Mouse (Mus musculus): ENCODE results near the gene Slc16a10. TPM values are rescaled to one million over a fixed set of nuclear protein-coding genes. Genes with fewer than 3 reads are reported as not detected.

The Slc16a10 gene
- polyA plus RNA-seq, 2 experiments = 5.6 to 9.6 TPM

DNA sequence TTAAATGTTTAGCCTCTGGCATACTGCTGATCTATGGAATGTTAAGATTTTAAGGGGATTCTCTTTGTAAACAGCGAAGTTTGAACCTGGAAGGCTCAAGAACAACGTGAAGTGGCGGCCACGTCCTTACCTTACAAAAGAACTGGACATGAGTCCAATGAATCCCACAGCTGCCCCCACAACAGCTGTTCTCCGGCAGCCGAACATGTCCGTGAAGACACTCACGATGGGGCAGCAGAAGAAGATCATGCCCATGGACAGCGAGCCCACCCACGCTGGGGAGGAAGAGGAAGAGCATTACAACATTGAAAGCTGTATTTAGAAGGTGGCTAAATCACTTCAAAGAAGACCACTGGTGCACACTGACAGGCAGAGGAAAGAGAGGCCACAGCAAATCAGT is 61.5 kb downstream of the Slc16a10 start:
- peaks cover 12% of the 10 kb centered on the region for H3K4me1 ChIP-seq (ENCODE audit: control insufficient read depth, insufficient read depth, low read length)
- WGBS = 50% methylated on average over 10 of the region's 10 CpGs
- no peak for TF ChIP-seq POLR2A (IDR thresholded peaks at IDR 0.05; ENCODE audit: borderline replicate concordance, extremely low read depth, insufficient read depth, insufficient read length)
- H3K9ac ChIP-seq (ENCODE audit: low read depth, low read length, severe bottlenecking) = no peak overlapping the region
- DNase-seq (ENCODE audit: low spot score) (no peak), ATAC-seq (ENCODE audit: low FRiP score, low read depth) (no peak)
- H3K27ac ChIP-seq (replicated peaks; ENCODE audit: low read depth, low read length) = no peak overlapping the region
- no peak overlapping the region for H3K4me2 ChIP-seq (replicated peaks; ENCODE audit: low read depth, low read length, severe bottlenecking)
- H3K27me3 ChIP-seq (ENCODE audit: control insufficient read depth, insufficient read depth, low read length) = no peaks in the 10 kb centered on the region
- H3K9me3 ChIP-seq (ENCODE audit: control insufficient read depth, low read length) = no peaks in the 10 kb centered on the region
- H3K36me3 ChIP-seq (ENCODE audit: control insufficient read depth, insufficient read depth, low read length) = no peaks in the 10 kb centered on the region
- no peak overlapping the region for H3K4me3 ChIP-seq (replicated peaks; ENCODE audit: low read length)

DNA sequence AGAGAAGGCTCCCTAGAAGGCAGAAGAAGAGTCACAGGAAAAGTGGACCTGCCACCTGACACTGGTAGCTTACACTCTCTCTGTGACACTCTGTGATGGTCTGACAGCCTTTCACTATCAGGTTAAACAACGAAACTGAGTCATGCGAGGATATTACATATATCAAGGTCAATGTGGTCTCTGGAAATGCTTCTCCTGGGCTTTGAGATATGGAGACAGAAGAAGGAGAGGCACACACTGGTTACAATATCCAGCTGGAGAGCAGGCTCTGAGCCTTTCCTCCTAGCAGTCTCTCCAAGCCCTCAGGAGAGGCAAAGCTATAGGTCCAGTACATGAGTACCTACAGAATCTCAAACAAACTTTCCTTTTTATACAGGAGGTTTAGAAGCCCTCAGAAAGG is 62.8 kb downstream of the Slc16a10 start:
- 84% methylated on average over 2 of the region's 2 CpGs for WGBS
- Histone ChIP-seq H3K27me3 (ENCODE audit: control insufficient read depth, insufficient read depth, low read length) (no peaks in the 10 kb centered on the region), H3K9ac (ENCODE audit: low read depth, low read length, severe bottlenecking) (no peak overlapping the region), H3K4me1 (ENCODE audit: control insufficient read depth, insufficient read depth, low read length) (peaks cover 5% of the 10 kb centered on the region), H3K27ac (replicated peaks; ENCODE audit: low read depth, low read length) (no peak overlapping the region), H3K4me3 (replicated peaks; ENCODE audit: low read length) (no peak overlapping the region), H3K9me3 (ENCODE audit: control insufficient read depth, low read length) (no peaks in the 10 kb centered on the region), H3K4me2 (replicated peaks; ENCODE audit: low read depth, low read length, severe bottlenecking) (no peak overlapping the region), H3K36me3 (ENCODE audit: control insufficient read depth, insufficient read depth, low read length) (no peaks in the 10 kb centered on the region)
- ATAC-seq (ENCODE audit: low FRiP score, low read depth) (no peak), DNase-seq (ENCODE audit: low spot score) (no peak)
- no peak for TF ChIP-seq POLR2A (IDR thresholded peaks at IDR 0.05; ENCODE audit: borderline replicate concordance, extremely low read depth, insufficient read depth, insufficient read length)

DNA sequence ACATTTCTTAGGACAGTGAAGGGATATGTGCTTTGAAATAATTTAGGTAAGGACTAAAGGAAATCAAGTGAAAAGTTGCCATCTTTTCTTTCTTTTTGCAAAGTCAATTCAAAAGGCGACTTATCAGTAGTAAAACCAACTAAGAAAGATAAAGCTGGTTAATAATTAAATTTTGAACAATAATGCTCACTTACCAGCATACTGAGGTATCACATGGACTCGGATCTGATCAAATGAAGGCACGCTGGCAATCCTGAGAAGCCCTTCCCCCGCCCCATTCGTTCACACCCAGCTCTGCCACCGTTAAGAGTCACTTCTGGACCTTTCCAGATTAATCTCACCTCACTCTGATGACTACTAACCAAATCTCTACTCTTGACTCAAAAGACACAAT is 64.1 kb downstream of the Slc16a10 start:
- no peak overlapping the region for H3K27ac ChIP-seq (replicated peaks; ENCODE audit: low read depth, low read length)

DNA sequence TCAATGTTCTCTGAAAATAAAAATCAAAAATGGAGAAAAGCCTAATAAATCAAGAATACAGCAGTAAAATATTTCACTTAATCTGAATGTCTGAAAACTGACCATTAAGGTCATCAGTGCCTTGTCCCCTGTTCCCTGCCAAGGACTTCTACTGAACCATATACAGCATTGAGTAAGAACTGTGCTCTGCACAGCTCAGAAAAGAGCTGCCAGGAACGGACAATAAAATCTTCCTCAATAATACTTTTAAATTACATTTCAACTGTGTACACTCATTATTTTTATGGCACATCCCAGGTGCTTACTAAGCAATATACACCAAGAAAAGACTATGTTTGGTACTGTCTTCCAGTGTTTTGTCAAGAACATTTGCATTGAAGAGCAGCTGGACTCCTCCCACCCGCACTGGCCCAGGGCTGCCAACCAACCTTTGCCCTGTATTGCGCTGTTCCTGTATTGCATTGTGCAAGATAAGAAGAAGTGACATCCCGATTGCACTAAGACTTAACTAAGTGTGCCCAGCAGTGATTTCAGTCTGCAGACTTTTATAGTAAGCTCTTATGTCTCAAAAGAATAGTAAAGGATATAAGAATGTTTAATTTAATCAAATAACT is 64.6 kb downstream of the Slc16a10 start:
- ATAC-seq (ENCODE audit: low FRiP score, low read depth) = no peak
- TF ChIP-seq POLR2A (IDR thresholded peaks at IDR 0.05; ENCODE audit: borderline replicate concordance, extremely low read depth, insufficient read depth, insufficient read length) = no peak
- no peaks in the 10 kb centered on the region for H3K27me3 ChIP-seq (ENCODE audit: control insufficient read depth, insufficient read depth, low read length)
- no peak overlapping the region for H3K4me2 ChIP-seq (replicated peaks; ENCODE audit: low read depth, low read length, severe bottlenecking)
- no peaks in the 10 kb centered on the region for H3K9me3 ChIP-seq (ENCODE audit: control insufficient read depth, low read length)
- DNase-seq (ENCODE audit: low spot score) = no peak
- H3K4me3 ChIP-seq (replicated peaks; ENCODE audit: low read length) = no peak overlapping the region
- no peaks in the 10 kb centered on the region for H3K4me1 ChIP-seq (ENCODE audit: control insufficient read depth, insufficient read depth, low read length)
- no peak overlapping the region for H3K9ac ChIP-seq (ENCODE audit: low read depth, low read length, severe bottlenecking)
- no peak overlapping the region for H3K27ac ChIP-seq (replicated peaks; ENCODE audit: low read depth, low read length)
- WGBS = 86% methylated on average over 4 of the region's 4 CpGs
- H3K36me3 ChIP-seq (ENCODE audit: control insufficient read depth, insufficient read depth, low read length) = no peaks in the 10 kb centered on the region

More for the DNA sequence above, 64.1 kb downstream of the Slc16a10 start:
- ATAC-seq (ENCODE audit: low FRiP score, low read depth) (no peak), DNase-seq (ENCODE audit: low spot score) (no peak)
- Histone ChIP-seq H3K36me3 (ENCODE audit: control insufficient read depth, insufficient read depth, low read length) (no peaks in the 10 kb centered on the region), H3K9ac (ENCODE audit: low read depth, low read length, severe bottlenecking) (no peak overlapping the region), H3K9me3 (ENCODE audit: control insufficient read depth, low read length) (no peaks in the 10 kb centered on the region), H3K4me1 (ENCODE audit: control insufficient read depth, insufficient read depth, low read length) (no peaks in the 10 kb centered on the region), H3K4me3 (replicated peaks; ENCODE audit: low read length) (no peak overlapping the region), H3K27me3 (ENCODE audit: control insufficient read depth, insufficient read depth, low read length) (no peaks in the 10 kb centered on the region), H3K4me2 (replicated peaks; ENCODE audit: low read depth, low read length, severe bottlenecking) (no peak overlapping the region)
- WGBS = 83% methylated on average over 6 of the region's 6 CpGs
- no peak for TF ChIP-seq POLR2A (IDR thresholded peaks at IDR 0.05; ENCODE audit: borderline replicate concordance, extremely low read depth, insufficient read depth, insufficient read length)

DNA sequence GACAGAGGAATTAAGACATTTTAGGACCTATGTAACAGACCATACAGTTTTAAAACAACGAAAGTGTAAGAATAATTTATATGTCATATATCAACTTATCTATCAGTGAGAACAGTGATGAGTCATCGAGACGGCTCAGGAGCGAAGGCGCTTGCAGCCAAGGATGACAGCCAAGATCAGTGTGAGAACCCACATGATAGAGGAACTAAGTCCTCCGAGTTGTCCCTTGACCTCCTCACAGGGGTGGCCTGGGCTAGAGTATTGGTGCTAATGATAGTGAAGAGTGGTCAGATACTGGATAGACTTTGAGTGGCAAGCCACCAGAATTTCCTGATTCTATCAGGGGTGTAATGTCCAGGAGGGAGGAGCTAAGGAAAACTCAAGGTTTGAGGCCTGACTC is 68.5 kb downstream of the Slc16a10 start:
- H3K4me2 ChIP-seq (replicated peaks; ENCODE audit: low read depth, low read length, severe bottlenecking) = no peak overlapping the region
- no peaks in the 10 kb centered on the region for H3K36me3 ChIP-seq (ENCODE audit: control insufficient read depth, insufficient read depth, low read length)
- H3K9ac ChIP-seq (ENCODE audit: low read depth, low read length, severe bottlenecking) = no peak overlapping the region
- no peak overlapping the region for H3K27ac ChIP-seq (replicated peaks; ENCODE audit: low read depth, low read length)
- WGBS = 86% methylated on average over 6 of the region's 6 CpGs
- H3K4me3 ChIP-seq (replicated peaks; ENCODE audit: low read length) = no peak overlapping the region
- H3K4me1 ChIP-seq (ENCODE audit: control insufficient read depth, insufficient read depth, low read length) = peaks cover 11% of the 10 kb centered on the region; the same call in 1 of the 2 replicates
- no peaks in the 10 kb centered on the region for H3K9me3 ChIP-seq (ENCODE audit: control insufficient read depth, low read length)
- DNase-seq (ENCODE audit: low spot score) (no peak), ATAC-seq (ENCODE audit: low FRiP score, low read depth) (no peak)
- TF ChIP-seq POLR2A (IDR thresholded peaks at IDR 0.05; ENCODE audit: borderline replicate concordance, extremely low read depth, insufficient read depth, insufficient read length) = no peak
- H3K27me3 ChIP-seq (ENCODE audit: control insufficient read depth, insufficient read depth, low read length) = no peaks in the 10 kb centered on the region

Data from limb, embryonic 14.5 days (tissue).